Mouse (Mus musculus) brain, embryonic 14.5 days (tissue): ENCODE data around the gene Mtmr11.

Source experiments
- CTCF ChIP-seq: fragments of 200-500 bp; IDR thresholded peaks from 2 replicates; pipeline ENCODE4 v1.5.1; 2012; ENCODE audit warnings: inconsistent platforms, mild to moderate bottlenecking, moderate library complexity, borderline replicate concordance; ENCODE audit not compliant: insufficient read depth, insufficient read length; ENCODE audit errors: extremely low read depth
- POLR2A ChIP-seq: fragments of 200-500 bp; IDR thresholded peaks from 2 replicates; pipeline ENCODE4 v1.6.1; 2012; ENCODE audit warnings: mild to moderate bottlenecking, inconsistent platforms, borderline replicate concordance; ENCODE audit not compliant: poor library complexity, insufficient read depth, insufficient read length, severe bottlenecking; ENCODE audit errors: extremely low read depth

- TF ChIP-seq POLR2A (no peak), CTCF (no peak)
Measured at GRCm38 (mm10) chr3:96199731-96200130, 37.9 kb downstream of the Mtmr11 start.
